Mouse (Mus musculus): Measurements from ENCODE around the gene Rnf4. TPM values are rescaled to one million over a fixed set of nuclear protein-coding genes. Genes with fewer than 3 reads are reported as not detected.
A peak's percentile ranks its signal among the peaks of the same experiment; 100 is the strongest.

Gene Rnf4
- total and polyA plus RNA-seq, 3 experiments, result 60.3 to 117 (median 112) TPM

- H3K36me3 ChIP-seq (replicated peaks in 1 of 2; ENCODE audit: control insufficient read depth in 1 of 2, insufficient read depth in 1 of 2, low read length in 1 of 2), result peaks cover 0 to 5% of the 10 kb centered on the region in 2 experiments
- no peak overlapping the region for H3K4me2 ChIP-seq (ENCODE audit: insufficient read depth, low read depth, poor library complexity, severe bottlenecking)
- TF ChIP-seq MAX (IDR thresholded peaks at IDR 0.05; ENCODE audit: low read length) (no peak), HCFC1 (IDR thresholded peaks at IDR 0.05; ENCODE audit: low read depth, low read length) (no peak)
- peaks cover 0 to 2% of the 10 kb centered on the region in 2 experiments; a peak in 1 of 4 replicates for H3K4me1 ChIP-seq (ENCODE audit: control insufficient read depth in 1 of 2, insufficient read depth in 2 of 2)
- no peaks in the 10 kb centered on the region for H3K9me3 ChIP-seq (replicated peaks; ENCODE audit: low read length)
- in situ Hi-C loops (cut with MboI; ENCODE audit: low pct_ligation_motif_present, low pct_unique_long_range_greater_than_20kb, low sequenced_read_pairs), result no loop called here
- H3K4me3 ChIP-seq (replicated peaks in 1 of 3; ENCODE audit: low read depth in 2 of 3, low read length in 2 of 3, poor library complexity in 1 of 3), result no peak overlapping the region
- H3K27me3 ChIP-seq (replicated peaks), result no peaks in the 10 kb centered on the region
- no peak for DNase-seq (ENCODE audit: extremely low read depth)
- peaks cover 7% of the 10 kb centered on the region; the same call in 1 of the 2 replicates for H3K79me2 ChIP-seq (replicated peaks; ENCODE audit: control insufficient read depth, extremely low read depth, insufficient read depth, poor library complexity, severe bottlenecking)
- H3K27ac ChIP-seq (ENCODE audit: insufficient read depth, low read depth), result no peak overlapping the region
- no peak overlapping the region for H3K9ac ChIP-seq (ENCODE audit: insufficient read depth, low read depth)
- dilution Hi-C loops (cut with MboI; ENCODE audit: extremely low pct_ligation_motif_present, extremely low pct_unique_long_range_greater_than_20kb, low sequenced_read_pairs), result no loop called here
These were observed 59.9 kb downstream of the Rnf4 start for GRCm38 (mm10) chr5:34395850-34396540.

- Histone ChIP-seq H3K36me3 (replicated peaks in 1 of 2; ENCODE audit: control insufficient read depth in 1 of 2, insufficient read depth in 1 of 2, low read length in 1 of 2) (peaks cover 0 to 5% of the 10 kb centered on the region in 2 experiments), H3K9ac (ENCODE audit: insufficient read depth, low read depth) (no peak overlapping the region), H3K27ac (ENCODE audit: insufficient read depth, low read depth) (no peak overlapping the region), H3K27me3 (replicated peaks) (no peaks in the 10 kb centered on the region), H3K9me3 (replicated peaks; ENCODE audit: low read length) (no peaks in the 10 kb centered on the region), H3K79me2 (replicated peaks; ENCODE audit: control insufficient read depth, extremely low read depth, insufficient read depth, poor library complexity, severe bottlenecking) (peaks cover 6% of the 10 kb centered on the region; the same call in 1 of the 2 replicates), H3K4me3 (replicated peaks in 1 of 3; ENCODE audit: low read depth in 2 of 3, low read length in 2 of 3, poor library complexity in 1 of 3) (no peak overlapping the region), H3K4me2 (ENCODE audit: insufficient read depth, low read depth, poor library complexity, severe bottlenecking) (no peak overlapping the region), H3K4me1 (ENCODE audit: control insufficient read depth in 1 of 2, insufficient read depth in 2 of 2) (peaks cover 0 to 2% of the 10 kb centered on the region in 2 experiments; a peak in 1 of 4 replicates)
- dilution Hi-C loops (cut with MboI; ENCODE audit: extremely low pct_ligation_motif_present, extremely low pct_unique_long_range_greater_than_20kb, low sequenced_read_pairs) (no loop called here), in situ Hi-C loops (cut with MboI; ENCODE audit: low pct_ligation_motif_present, low pct_unique_long_range_greater_than_20kb, low sequenced_read_pairs) (no loop called here)
- peak; percentile 26 for TF ChIP-seq RAD21 (IDR thresholded peaks at IDR 0.05; ENCODE audit: low read depth, low read length)
- no peak for TF ChIP-seq ZC3H11A (IDR thresholded peaks at IDR 0.05; ENCODE audit: low read depth, low read length)
- TF ChIP-seq CTCF (conservative IDR thresholded peaks at IDR 0.05 in 1 of 2, IDR thresholded peaks at IDR 0.05 in 1 of 2; ENCODE audit: low read depth in 2 of 2, low read length in 2 of 2), result peak in 1 of 2 experiments; percentile 46; a peak in 2 of 4 replicates
- DNase-seq (ENCODE audit: extremely low read depth), result no peak
These were observed 61.8 kb downstream of the Rnf4 start for GRCm38 (mm10) chr5:34397866-34398265.

- dilution Hi-C loops (cut with MboI; ENCODE audit: extremely low pct_ligation_motif_present, extremely low pct_unique_long_range_greater_than_20kb, low sequenced_read_pairs) (no loop called here), in situ Hi-C loops (cut with MboI; ENCODE audit: low pct_ligation_motif_present, low pct_unique_long_range_greater_than_20kb, low sequenced_read_pairs) (no loop called here)
- DNase-seq (ENCODE audit: extremely low read depth), result no peak
- TF ChIP-seq MAZ (IDR thresholded peaks at IDR 0.05; ENCODE audit: low read depth, low read length), result no peak
- TF ChIP-seq GABPA (IDR thresholded peaks at IDR 0.05; ENCODE audit: insufficient replicate concordance, low read depth, low read length), result no peak
- TF ChIP-seq JUND (conservative IDR thresholded peaks at IDR 0.05; ENCODE audit: low read depth, low read length), result no peak
- no peak for TF ChIP-seq TCF12 (IDR thresholded peaks at IDR 0.05; ENCODE audit: low read depth, low read length)
- TF ChIP-seq ETS1 (conservative IDR thresholded peaks at IDR 0.05; ENCODE audit: low read depth, low read length), result no peak
- TF ChIP-seq SMC3 (IDR thresholded peaks at IDR 0.05; ENCODE audit: low read depth, low read length), result no peak
- no peak for TF ChIP-seq EP300 (IDR thresholded peaks at IDR 0.05; ENCODE audit: low read length)
- TF ChIP-seq MAX (IDR thresholded peaks at IDR 0.05; ENCODE audit: low read length), result no peak
- TF ChIP-seq MAFK (IDR thresholded peaks at IDR 0.05; ENCODE audit: insufficient replicate concordance, low read length), result no peak
- no peak for TF ChIP-seq USF2 (conservative IDR thresholded peaks at IDR 0.05; ENCODE audit: low read depth, low read length)
- no peak for TF ChIP-seq MYC (IDR thresholded peaks at IDR 0.05; ENCODE audit: low read depth, low read length)
- TF ChIP-seq MXI1 (IDR thresholded peaks at IDR 0.05; ENCODE audit: low read depth, low read length), result no peak
- no peak for TF ChIP-seq PAX5 (IDR thresholded peaks at IDR 0.05; ENCODE audit: low read length)
- no peak for TF ChIP-seq ZNF384 (IDR thresholded peaks at IDR 0.05; ENCODE audit: low read depth, low read length)
- no peak for TF ChIP-seq E2F4 (IDR thresholded peaks at IDR 0.05; ENCODE audit: insufficient replicate concordance, low read depth, low read length)
- TF ChIP-seq CHD2 (IDR thresholded peaks at IDR 0.05; ENCODE audit: low read length), result no peak
- no peak for TF ChIP-seq RCOR1 (conservative IDR thresholded peaks at IDR 0.05; ENCODE audit: low read depth, low read length)
- no peak for TF ChIP-seq HCFC1 (IDR thresholded peaks at IDR 0.05; ENCODE audit: low read depth, low read length)
- TF ChIP-seq TBP (conservative IDR thresholded peaks at IDR 0.05; ENCODE audit: low read depth, low read length), result no peak
- Histone ChIP-seq H3K36me3 (replicated peaks in 1 of 2; ENCODE audit: control insufficient read depth in 1 of 2, insufficient read depth in 1 of 2, low read length in 1 of 2) (peaks cover 0 to 3% of the 10 kb centered on the region in 2 experiments), H3K9ac (ENCODE audit: insufficient read depth, low read depth) (no peak overlapping the region), H3K4me2 (ENCODE audit: insufficient read depth, low read depth, poor library complexity, severe bottlenecking) (no peak overlapping the region), H3K79me2 (replicated peaks; ENCODE audit: control insufficient read depth, extremely low read depth, insufficient read depth, poor library complexity, severe bottlenecking) (peaks cover 8% of the 10 kb centered on the region; the same call in 1 of the 2 replicates), H3K27me3 (replicated peaks) (no peaks in the 10 kb centered on the region), H3K9me3 (replicated peaks; ENCODE audit: low read length) (no peaks in the 10 kb centered on the region), H3K27ac (ENCODE audit: insufficient read depth, low read depth) (no peak overlapping the region), H3K4me3 (replicated peaks in 1 of 3; ENCODE audit: low read depth in 2 of 3, low read length in 2 of 3, poor library complexity in 1 of 3) (no peak overlapping the region), H3K4me1 (ENCODE audit: control insufficient read depth in 1 of 2, insufficient read depth in 2 of 2) (peaks cover 0 to 2% of the 10 kb centered on the region in 2 experiments; a peak in 1 of 4 replicates)
These were observed 62.2 kb downstream of the Rnf4 start for GRCm38 (mm10) chr5:34398326-34398725.
